Mouse (Mus musculus): ENCODE measurements around the gene Tollip. TPM values are rescaled to one million over a fixed set of nuclear protein-coding genes. Genes with fewer than 3 reads are reported as not detected.

Tollip gene
- total and polyA plus RNA-seq, 2 experiments from 2014 or later: 78.0 to 110 TPM

- DNase-seq (ENCODE audit: low spot score) (no peak), ATAC-seq (ENCODE audit: low FRiP score) (no peak)
- TF ChIP-seq CTCF (IDR thresholded peaks at IDR 0.05): no peak
- 87% methylated on average over 4 of the region's 4 CpGs for WGBS
- peak overlapping the region; percentile 98 for H3K27ac ChIP-seq (ENCODE audit: low read depth, low read length)
- H3K4me2 ChIP-seq (ENCODE audit: low read depth, low read length, poor library complexity, severe bottlenecking): peak overlapping the region; percentile 91
- peak overlapping the region; percentile 92 for H3K4me3 ChIP-seq (ENCODE audit: low read depth, low read length)
- H3K9ac ChIP-seq (replicated peaks; ENCODE audit: low read length, poor library complexity, severe bottlenecking): 0 out of 2 replicates have a peak overlapping the region, but pooled peaks have one; percentile 100
- H3K4me1 ChIP-seq (ENCODE audit: insufficient read depth, low read length): peaks cover 54% of the 10 kb centered on the region; the same call in 1 of the 2 replicates
- H3K36me3 ChIP-seq (ENCODE audit: insufficient read depth, low read length): no peaks in the 10 kb centered on the region
- no peaks in the 10 kb centered on the region for H3K9me3 ChIP-seq (ENCODE audit: low read length)
- no peaks in the 10 kb centered on the region for H3K27me3 ChIP-seq (ENCODE audit: insufficient read depth, low read length)
Observed at GRCm38 (mm10) chr7:141951821-141952220, 33.5 kb upstream of the Tollip start.

GRCm38 (mm10) chr7:141950104-141951013 lies 32.1 kb upstream of the Tollip start:
- ATAC-seq (ENCODE audit: low FRiP score) (peak; percentile 50), DNase-seq (ENCODE audit: low spot score) (peak; percentile 75)
- peak; percentile 68 for TF ChIP-seq CTCF (IDR thresholded peaks at IDR 0.05)
- Histone ChIP-seq H3K27me3 (ENCODE audit: insufficient read depth, low read length) (no peaks in the 10 kb centered on the region), H3K9me3 (ENCODE audit: low read length) (no peaks in the 10 kb centered on the region), H3K9ac (replicated peaks; ENCODE audit: low read length, poor library complexity, severe bottlenecking) (peak overlapping the region; percentile 100), H3K4me3 (ENCODE audit: low read depth, low read length) (peak overlapping the region; percentile 92), H3K4me2 (ENCODE audit: low read depth, low read length, poor library complexity, severe bottlenecking) (peak overlapping the region; percentile 91), H3K36me3 (ENCODE audit: insufficient read depth, low read length) (no peaks in the 10 kb centered on the region), H3K27ac (ENCODE audit: low read depth, low read length) (peak overlapping the region; percentile 98), H3K4me1 (ENCODE audit: insufficient read depth, low read length) (peaks cover 51% of the 10 kb centered on the region; the same call in 1 of the 2 replicates)
- WGBS: 1% methylated on average over 49 of the region's 84 CpGs

GRCm38 (mm10) chr7:141949799-141950103 lies 31.4 kb upstream of the Tollip start:
- Histone ChIP-seq H3K27me3 (ENCODE audit: insufficient read depth, low read length) (no peaks in the 10 kb centered on the region), H3K27ac (ENCODE audit: low read depth, low read length) (peak overlapping the region; percentile 98), H3K4me3 (ENCODE audit: low read depth, low read length) (peak overlapping the region; percentile 92), H3K9ac (replicated peaks; ENCODE audit: low read length, poor library complexity, severe bottlenecking) (peak overlapping the region; percentile 100), H3K4me2 (ENCODE audit: low read depth, low read length, poor library complexity, severe bottlenecking) (peak overlapping the region; percentile 91), H3K9me3 (ENCODE audit: low read length) (no peaks in the 10 kb centered on the region), H3K4me1 (ENCODE audit: insufficient read depth, low read length) (peaks cover 46% of the 10 kb centered on the region; the same call in 1 of the 2 replicates), H3K36me3 (ENCODE audit: insufficient read depth, low read length) (no peaks in the 10 kb centered on the region)
- DNase-seq (ENCODE audit: low spot score): no peak
- no peak for TF ChIP-seq CTCF (IDR thresholded peaks at IDR 0.05)
- 0% methylated on average over 8 of the region's 54 CpGs for WGBS
- no peak; the same call in 1 of the 2 replicates for ATAC-seq (ENCODE audit: low FRiP score)

DNA sequence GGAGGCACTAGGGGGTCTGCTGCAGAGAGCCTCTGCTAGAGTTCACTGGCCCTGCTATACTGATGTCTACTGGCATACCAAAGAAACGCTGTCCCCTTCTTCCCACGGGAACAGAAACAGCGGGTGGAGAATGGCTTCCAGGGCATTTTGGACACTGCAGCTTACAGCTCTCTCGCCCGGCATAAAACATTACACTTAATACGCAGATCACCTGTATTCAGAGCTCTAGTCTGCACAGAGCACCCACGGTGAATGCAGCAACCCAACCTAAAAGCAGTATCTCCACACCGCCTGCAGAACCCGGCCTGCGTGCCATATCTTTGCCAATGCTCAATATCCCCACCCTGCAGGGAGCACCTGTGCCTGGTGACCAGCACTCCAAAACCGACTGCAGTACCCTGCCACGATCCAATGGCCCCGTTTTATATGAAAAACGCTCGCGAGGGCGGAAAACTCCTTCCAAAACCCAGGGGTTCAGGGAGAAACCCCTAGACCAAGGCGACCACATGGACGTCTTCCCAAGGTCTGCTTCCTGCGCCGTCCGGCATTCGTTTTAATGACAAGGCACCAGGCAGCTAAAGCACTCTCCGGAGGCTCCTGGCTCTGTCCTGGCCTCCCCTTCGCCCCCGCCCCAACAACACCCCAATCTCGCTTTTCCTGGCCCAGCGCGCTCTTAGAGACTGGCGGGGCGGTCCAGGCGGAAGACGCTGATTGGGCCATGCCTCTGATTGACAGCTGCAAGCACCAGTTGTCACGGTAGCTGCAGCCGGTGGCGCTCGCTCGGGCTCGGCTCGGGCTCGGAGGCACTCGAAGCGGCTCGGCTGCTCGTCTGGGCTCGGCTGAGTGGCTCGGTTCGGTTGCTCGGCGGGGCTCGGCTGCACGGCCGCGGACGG lies 30.8 kb upstream of the Tollip start, which contains the start of gene Brsk2:
TSS of gene Brsk2 (plus strand) at position 846 of the 893 bp plus-strand sequence.
- no peak for TF ChIP-seq CTCF (IDR thresholded peaks at IDR 0.05)
- DNase-seq (ENCODE audit: low spot score): peak; percentile 98

DNA sequence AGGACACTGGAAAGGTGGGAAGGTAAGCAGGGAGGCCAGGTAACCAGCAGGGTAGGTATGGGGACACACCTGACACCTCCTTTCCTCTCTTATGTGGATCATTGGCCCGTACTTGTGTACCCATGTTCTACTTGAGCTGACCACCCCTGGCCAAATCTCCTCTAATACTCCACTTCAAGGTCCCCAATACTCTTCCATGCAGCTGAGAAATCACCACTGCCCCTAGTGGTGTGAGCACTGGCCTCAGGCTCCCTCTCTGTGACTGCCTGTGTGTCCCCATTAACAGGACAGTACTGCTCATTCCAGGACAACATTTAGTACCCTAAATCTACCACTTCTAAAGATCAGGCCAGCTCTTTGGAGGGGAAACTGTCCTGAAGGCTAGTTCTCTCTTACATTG lies 29.7 kb upstream of the Tollip start:
- H3K9me3 ChIP-seq (ENCODE audit: low read length): no peaks in the 10 kb centered on the region
- no peak overlapping the region for H3K27ac ChIP-seq (ENCODE audit: low read depth, low read length)
- peaks cover 31% of the 10 kb centered on the region; the same call in 1 of the 2 replicates for H3K4me1 ChIP-seq (ENCODE audit: insufficient read depth, low read length)
- H3K36me3 ChIP-seq (ENCODE audit: insufficient read depth, low read length): no peaks in the 10 kb centered on the region
- no peak overlapping the region for H3K9ac ChIP-seq (replicated peaks; ENCODE audit: low read length, poor library complexity, severe bottlenecking)
- H3K4me2 ChIP-seq (ENCODE audit: low read depth, low read length, poor library complexity, severe bottlenecking): peak overlapping the region; percentile 68
- no peaks in the 10 kb centered on the region for H3K27me3 ChIP-seq (ENCODE audit: insufficient read depth, low read length)
- TF ChIP-seq CTCF (IDR thresholded peaks at IDR 0.05): peak; percentile 63
- ATAC-seq (ENCODE audit: low FRiP score) (no peak), DNase-seq (ENCODE audit: low spot score) (no peak)
- H3K4me3 ChIP-seq (ENCODE audit: low read depth, low read length): no peak overlapping the region
- WGBS: 69% methylated on average over 1 of the region's 1 CpGs

More for the DNA sequence above, 30.8 kb upstream of the Tollip start, which contains the start of gene Brsk2:
- Histone ChIP-seq H3K9ac (replicated peaks; ENCODE audit: low read length, poor library complexity, severe bottlenecking) (peak within 1 kb of the TSS; percentile 100), H3K36me3 (ENCODE audit: insufficient read depth, low read length) (no peaks in the 10 kb centered on the region), H3K27me3 (ENCODE audit: insufficient read depth, low read length) (no peaks in the 10 kb centered on the region), H3K9me3 (ENCODE audit: low read length) (no peaks in the 10 kb centered on the region), H3K4me3 (ENCODE audit: low read depth, low read length) (peak within 1 kb of the TSS; percentile 92), H3K4me1 (ENCODE audit: insufficient read depth, low read length) (peaks cover 40% of the 10 kb centered on the region; the same call in 1 of the 2 replicates), H3K27ac (ENCODE audit: low read depth, low read length) (peak within 1 kb of the TSS; percentile 98), H3K4me2 (ENCODE audit: low read depth, low read length, poor library complexity, severe bottlenecking) (peak within 1 kb of the TSS; percentile 91)
- under 1% methylated on average over 54 of the region's 55 CpGs for WGBS
- peak; percentile 93 for ATAC-seq (ENCODE audit: low FRiP score)
